Mouse (Mus musculus) CH12.LX (cell line): ENCODE measurements around the gene Zfyve27. TPM values are rescaled to one million over a fixed set of nuclear protein-coding genes. Genes with fewer than 3 reads are reported as not detected.
A peak's percentile ranks its signal among the peaks of the same experiment; 100 is the strongest.

Source experiments
- DNase-seq: peaks from one replicate; pipeline ENCODE4 v3.0.0-alpha.2; 2013; ENCODE audit errors: extremely low read depth
- H3K27ac ChIP-seq: 2 replicates; pipeline ENCODE4 v1.5.1; 2012; ENCODE audit warnings: low read depth, mild to moderate bottlenecking, control low read depth, moderate library complexity; ENCODE audit not compliant: insufficient read depth
- H3K27me3 ChIP-seq: replicated peaks from 2 replicates; pipeline ENCODE3; 2012; ENCODE audit warnings: inconsistent platforms
- H3K36me3 ChIP-seq, 2 experiments: replicated peaks in 1 of 2; 2 replicates each; pipeline versions ENCODE3 to v1.6.1; 2012; ENCODE audit warnings: inconsistent platforms in 1 of 2, low read length in 1 of 2, mild to moderate bottlenecking in 1 of 2, mixed read lengths in 1 of 2, moderate library complexity in 1 of 2; ENCODE audit not compliant: control insufficient read depth in 1 of 2, insufficient read depth in 1 of 2
- H3K4me1 ChIP-seq, 2 experiments: 2 replicates each; pipeline ENCODE4 v1.6.1; 2012; ENCODE audit warnings: inconsistent platforms in 1 of 2, moderate library complexity in 1 of 2; ENCODE audit not compliant: insufficient read depth in 2 of 2, control insufficient read depth in 1 of 2
- H3K4me2 ChIP-seq: 2 replicates; pipeline ENCODE4 v1.6.1; 2012; ENCODE audit warnings: low read depth, mild to moderate bottlenecking, control low read depth; ENCODE audit not compliant: poor library complexity, insufficient read depth, severe bottlenecking
- H3K4me3 ChIP-seq, 3 experiments: fragments of 150-350 bp in 1 of 3; sonication (generic) in 1 of 3; replicated peaks in 1 of 3; 2 replicates each; pipeline versions ENCODE3 to v1.5.1; 2011 to 2012; ENCODE audit warnings: low read depth in 2 of 3, low read length in 2 of 3, mild to moderate bottlenecking in 2 of 3, moderate library complexity in 2 of 3, control low read depth in 1 of 3, improper control_type of control experiment in 1 of 3, inconsistent platforms in 1 of 3, mixed read lengths in 1 of 3; ENCODE audit not compliant: poor library complexity in 1 of 3
- H3K79me2 ChIP-seq: replicated peaks from 2 replicates; pipeline ENCODE4 v1.6.1; 2012; ENCODE audit warnings: mild to moderate bottlenecking, moderate library complexity; ENCODE audit not compliant: control insufficient read depth, poor library complexity, insufficient read depth, severe bottlenecking; ENCODE audit errors: extremely low read depth
- H3K9ac ChIP-seq: 2 replicates; pipeline ENCODE4 v1.6.1; 2012; ENCODE audit warnings: low read depth, mild to moderate bottlenecking, control low read depth, moderate library complexity; ENCODE audit not compliant: insufficient read depth
- H3K9me3 ChIP-seq: replicated peaks from 2 replicates; pipeline ENCODE3; 2012; ENCODE audit warnings: low read length, inconsistent platforms, mixed read lengths
- CTCF ChIP-seq, 2 experiments: IDR thresholded peaks in 1 of 2; conservative IDR thresholded peaks in 1 of 2; 2 replicates each; pipeline ENCODE4 v1.5.1; 2011 to 2012; ENCODE audit warnings: low read depth in 2 of 2, low read length in 2 of 2, improper control_type of control experiment in 1 of 2, inconsistent platforms in 1 of 2, mild to moderate bottlenecking in 1 of 2, moderate library complexity in 1 of 2
- E2F4 ChIP-seq: IDR thresholded peaks from 2 replicates; pipeline ENCODE4 v1.6.1; 2011; ENCODE audit warnings: low read depth, low read length, improper control_type of control experiment; ENCODE audit not compliant: insufficient replicate concordance
- ELF1 ChIP-seq: IDR thresholded peaks from 2 replicates; pipeline ENCODE4 v1.6.1; 2014; ENCODE audit warnings: low read depth, mild to moderate bottlenecking, inconsistent platforms, low read length, improper control_type of control experiment
- EP300 ChIP-seq: IDR thresholded peaks from 2 replicates; pipeline ENCODE4 v1.6.1; 2011; ENCODE audit warnings: low read length, improper control_type of control experiment
- ETS1 ChIP-seq: conservative IDR thresholded peaks from 2 replicates; pipeline ENCODE4 v1.6.1; 2012; ENCODE audit warnings: low read depth, mild to moderate bottlenecking, inconsistent platforms, low read length, improper control_type of control experiment, moderate library complexity
- GABPA ChIP-seq: IDR thresholded peaks from 2 replicates; pipeline ENCODE4 v1.6.1; 2012; ENCODE audit warnings: low read depth, low read length, improper control_type of control experiment, inconsistent platforms; ENCODE audit not compliant: insufficient replicate concordance
- HCFC1 ChIP-seq: IDR thresholded peaks from 2 replicates; pipeline ENCODE4 v1.6.1; 2012; ENCODE audit warnings: low read depth, mild to moderate bottlenecking, inconsistent platforms, low read length, improper control_type of control experiment
- IRF4 ChIP-seq: IDR thresholded peaks from 2 replicates; pipeline ENCODE4 v1.6.1; 2014; ENCODE audit warnings: low read depth, mild to moderate bottlenecking, inconsistent platforms, low read length, improper control_type of control experiment
- JUN ChIP-seq: IDR thresholded peaks from 2 replicates; pipeline ENCODE4 v1.6.1; 2011; ENCODE audit warnings: low read depth, mild to moderate bottlenecking, low read length, improper control_type of control experiment, moderate library complexity; ENCODE audit not compliant: insufficient read depth
- KAT2A ChIP-seq: IDR thresholded peaks from 2 replicates; pipeline ENCODE4 v1.6.1; 2012; ENCODE audit warnings: low read length, improper control_type of control experiment, inconsistent platforms; ENCODE audit not compliant: insufficient replicate concordance
- MAFK ChIP-seq: IDR thresholded peaks from 2 replicates; pipeline ENCODE4 v1.6.1; 2011; ENCODE audit warnings: low read length, improper control_type of control experiment; ENCODE audit not compliant: insufficient replicate concordance
- MAZ ChIP-seq: IDR thresholded peaks from 2 replicates; pipeline ENCODE4 v1.6.1; 2012; ENCODE audit warnings: low read depth, mild to moderate bottlenecking, inconsistent platforms, low read length, improper control_type of control experiment, moderate library complexity
- MEF2A ChIP-seq: IDR thresholded peaks from 2 replicates; pipeline ENCODE4 v1.6.1; 2014; ENCODE audit warnings: low read depth, mild to moderate bottlenecking, inconsistent platforms, low read length, improper control_type of control experiment, borderline replicate concordance
- NELFE ChIP-seq: IDR thresholded peaks from 2 replicates; pipeline ENCODE4 v1.6.1; 2011; ENCODE audit warnings: low read depth, low read length, improper control_type of control experiment
- POLR2AphosphoS2 ChIP-seq: IDR thresholded peaks from 2 replicates; pipeline ENCODE4 v1.6.1; 2011; ENCODE audit warnings: low read depth, low read length, improper control_type of control experiment
- RAD21 ChIP-seq: IDR thresholded peaks from 2 replicates; pipeline ENCODE4 v1.6.1; 2011; ENCODE audit warnings: low read depth, mild to moderate bottlenecking, low read length, improper control_type of control experiment, moderate library complexity
- SIN3A ChIP-seq: IDR thresholded peaks from 2 replicates; pipeline ENCODE4 v1.6.1; 2012; ENCODE audit warnings: low read length, improper control_type of control experiment, inconsistent platforms
- USF2 ChIP-seq: conservative IDR thresholded peaks from 2 replicates; pipeline ENCODE4 v1.6.1; 2011; ENCODE audit warnings: low read depth, low read length, improper control_type of control experiment
- ZC3H11A ChIP-seq: IDR thresholded peaks from 2 replicates; pipeline ENCODE4 v1.6.1; 2012; ENCODE audit warnings: low read depth, mild to moderate bottlenecking, inconsistent platforms, low read length, improper control_type of control experiment
- dilution Hi-C: fragments of 300-500 bp; cut with MboI; formaldehyde crosslinking; loops from 2 replicates; pipeline ENCODE4 v1.14.3; 2020; ENCODE audit warnings: low sequenced_read_pairs; ENCODE audit not compliant: extremely low pct_unique_long_range_greater_than_20kb, extremely low pct_ligation_motif_present
- in situ Hi-C: fragments of 300-500 bp; cut with MboI; formaldehyde crosslinking; loops from 3 replicates; pipeline ENCODE4 v1.14.3; 2019; ENCODE audit warnings: low sequenced_read_pairs, low pct_ligation_motif_present, low pct_unique_long_range_greater_than_20kb, mixed read lengths
- polyA plus RNA-seq: library from polyadenylated mRNA; unstranded; fragments of >175 nt; gene quantifications from 2 replicates; pipeline ENCODE4 v1.2.1, GENCODE M21; 2012; ENCODE audit warnings: low read depth; ENCODE audit not compliant: insufficient read length
- total RNA-seq, 2 experiments: library from RNA; depleted of rRNA; stranded (reverse); fragments of 300-350 nt in 1 of 2; fragments of >200 nt in 1 of 2; gene quantifications; 2 replicates each; pipeline ENCODE4 v1.2.3; 2012 to 2014

Zfyve27 gene
- total and polyA plus RNA-seq, 3 experiments = 11.4 to 19.2 (median 16.2) TPM

DNA sequence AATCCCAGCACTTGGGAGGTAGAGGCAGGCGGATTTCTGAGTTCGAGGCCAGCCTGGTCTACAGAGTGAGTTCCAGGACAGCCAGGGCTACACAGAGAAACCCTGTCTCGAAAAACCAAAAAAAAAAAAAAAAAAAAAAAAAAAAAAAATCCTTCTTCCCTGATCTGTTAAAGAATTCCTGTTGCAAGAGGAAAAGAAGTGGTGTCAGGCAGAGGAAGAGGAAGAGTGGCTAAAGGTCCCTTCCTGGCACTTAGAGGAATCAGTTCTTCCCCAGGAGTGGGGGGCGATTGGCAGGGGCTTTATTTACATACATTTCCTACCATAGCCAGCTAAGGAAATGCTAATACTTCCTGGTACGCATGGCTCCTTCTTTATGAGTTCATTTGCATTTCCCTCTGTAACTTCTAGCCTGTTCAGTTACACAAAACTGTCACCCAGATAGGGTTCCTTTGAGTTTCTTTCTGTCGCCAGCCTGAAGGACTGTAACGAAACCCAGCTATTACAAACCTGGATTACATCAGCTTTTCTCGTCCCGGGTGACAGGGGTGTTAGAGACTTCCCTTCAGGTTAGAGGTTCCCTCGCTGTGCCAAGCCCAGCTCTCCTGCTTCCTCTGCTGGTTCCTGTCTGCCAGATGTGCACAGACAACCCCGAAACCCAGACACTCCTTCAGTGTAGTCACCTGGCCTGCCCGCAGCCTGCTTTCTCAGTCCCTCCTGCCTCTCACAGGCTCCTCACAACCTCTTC is 6.1 kb upstream of the Zfyve27 start (continued):
- TF ChIP-seq ZC3H11A (no peak), GABPA (no peak)

DNA sequence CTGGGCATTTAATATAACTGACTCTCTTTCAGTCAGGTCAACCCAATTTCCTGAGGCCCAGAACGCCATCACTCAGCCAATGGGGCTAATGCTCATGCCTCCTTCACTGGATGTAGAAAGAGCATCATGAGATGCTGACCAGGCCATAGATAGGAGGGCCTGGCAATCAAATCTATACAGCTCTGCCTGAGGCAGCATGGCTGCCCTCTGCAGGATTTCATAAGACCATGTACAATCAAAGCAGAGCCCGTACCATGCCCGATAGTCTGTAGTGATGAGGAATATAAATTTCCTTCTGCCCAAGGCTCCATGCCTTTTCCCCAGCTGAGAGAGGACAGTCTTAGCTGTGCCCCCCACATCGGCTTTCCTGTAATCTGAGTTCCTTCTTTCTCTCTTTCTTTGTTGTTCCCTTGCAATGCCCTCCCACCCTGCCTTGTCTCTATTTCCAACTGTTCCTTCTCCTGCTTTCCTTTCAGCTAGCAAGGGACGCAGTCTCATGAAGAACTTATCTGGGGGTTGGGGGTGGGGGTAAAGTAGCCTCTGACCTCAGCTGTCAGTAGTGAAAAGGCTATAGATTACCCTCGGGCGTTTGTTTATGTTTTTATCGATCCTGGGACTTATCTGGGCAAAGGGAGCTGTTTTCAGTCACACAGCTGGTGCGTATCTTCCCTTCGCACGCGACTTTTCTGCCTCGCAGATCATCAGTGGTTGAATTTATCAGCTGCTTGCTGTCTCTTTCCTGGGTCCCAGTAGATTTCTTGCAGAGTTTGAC is 5.3 kb upstream of the Zfyve27 start:
- Histone ChIP-seq H3K4me2 (no peak overlapping the region), H3K9ac (peak overlapping the region; percentile 17; the same call in 1 of the 2 replicates), H3K27me3 (peaks cover 2% of the 10 kb centered on the region), H3K4me3 (peak overlapping the region in 1 of 3 experiments; percentile 29), H3K27ac (peak overlapping the region; percentile 72), H3K79me2 (no peaks in the 10 kb centered on the region), H3K9me3 (no peaks in the 10 kb centered on the region), H3K4me1 (peaks cover 3 to 10% of the 10 kb centered on the region in 2 experiments; a peak in 3 of 4 replicates)
- in situ Hi-C loops (no loop called here), dilution Hi-C loops (no loop called here)
- TF ChIP-seq HCFC1 (no peak), IRF4 (no peak), NELFE (no peak), SIN3A (no peak), POLR2AphosphoS2 (no peak), ELF1 (no peak), RAD21 (no peak), KAT2A (no peak), E2F4 (no peak), MEF2A (no peak), USF2 (no peak), MAZ (no peak), ZC3H11A (no peak)
- TF ChIP-seq, all 38 proteins: peak for 0
- no peaks in the 10 kb centered on the region for H3K36me3 ChIP-seq
- DNase-seq = no peak

DNA sequence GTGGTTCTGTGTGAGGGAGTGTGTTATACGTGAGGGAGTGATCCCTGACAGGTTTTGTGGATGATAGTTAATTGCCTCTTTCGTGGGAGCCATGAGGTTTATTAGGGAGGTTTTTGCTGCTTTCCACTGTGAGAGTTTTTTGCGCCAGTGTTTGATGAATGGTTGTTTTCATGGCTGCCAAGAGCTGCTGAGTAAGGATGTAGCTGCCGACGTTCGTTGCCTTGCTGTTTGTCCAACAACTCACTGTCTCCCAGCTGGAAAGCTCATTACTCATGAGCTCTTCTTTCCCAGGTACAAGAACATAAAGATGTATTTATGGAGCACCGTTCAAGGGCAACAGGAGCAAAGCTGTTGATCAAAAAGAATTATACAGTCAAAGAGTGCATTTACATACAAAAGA is 437 bp downstream of the Zfyve27 start:
- Histone ChIP-seq H3K79me2 (no peaks in the 10 kb centered on the region), H3K9ac (peak overlapping the region; percentile 7; the same call in 1 of the 2 replicates), H3K27me3 (peaks cover 20% of the 10 kb centered on the region), H3K27ac (no peak overlapping the region), H3K36me3 (no peaks in the 10 kb centered on the region), H3K4me3 (peak overlapping the region in 1 of 3 experiments; percentile 7), H3K4me1 (peaks cover 12% of the 10 kb centered on the region in 2 experiments), H3K9me3 (no peaks in the 10 kb centered on the region), H3K4me2 (peak overlapping the region; percentile 72)
- in situ Hi-C loops = loop anchor here (5.0 kb wide), 1 partner anchor 122 kb away; no protein-coding TSS in a partner anchor
- DNase-seq = no peak
- TF ChIP-seq EP300 (no peak), GABPA (no peak), MAFK (peak; percentile 29; the same call in 1 of the 2 replicates), NELFE (no peak), ELF1 (no peak), JUN (no peak), IRF4 (no peak), ETS1 (0 out of 2 replicates have a peak, but pooled peaks have one; percentile 5), CTCF (conservative IDR thresholded peaks at IDR 0.05 in 1 of 2, IDR thresholded peaks at IDR 0.05 in 1 of 2; ENCODE audit: low read depth in 2 of 2, low read length in 2 of 2) (no peak)
- dilution Hi-C loops = no loop called here
